Mouse (Mus musculus): ENCODE data around the gene Lyl1.

DNA sequence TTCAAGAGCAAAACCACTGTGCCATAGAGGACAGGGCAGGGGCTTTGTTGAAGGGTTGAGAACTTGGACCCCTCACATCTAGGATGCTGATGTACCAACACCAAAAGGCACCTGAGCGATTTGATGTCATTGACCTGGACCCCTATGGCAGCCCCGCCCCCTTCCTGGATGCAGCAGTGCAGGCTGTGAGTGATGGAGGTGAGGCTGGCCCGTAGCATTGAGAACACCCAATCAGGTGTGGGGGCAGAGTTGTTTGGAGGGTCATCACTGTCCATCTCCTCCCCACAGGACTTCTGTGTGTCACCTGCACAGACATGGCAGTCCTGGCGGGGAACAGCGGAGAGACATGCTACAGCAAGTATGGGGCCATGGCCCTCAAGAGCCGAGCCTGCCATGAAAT is 6.1 kb upstream of the Lyl1 start:
- TF ChIP-seq POLR2A (IDR thresholded peaks at IDR 0.05; ENCODE audit: low read depth, low read length), result no peak
- no peak for TF ChIP-seq CTCF (IDR thresholded peaks at IDR 0.05; ENCODE audit: extremely low read depth, insufficient read length, insufficient replicate concordance, low read depth, low read length)
